Mouse (Mus musculus) kidney, postnatal 0 days (tissue): ENCODE results near the gene Gm3854. TPM values are rescaled to one million over a fixed set of nuclear protein-coding genes. Genes with fewer than 3 reads are reported as not detected.
"Not testable (repeated sequence)": the region's sequence is repeated elsewhere in the genome, so short reads cannot be mapped to it uniquely, and the experiment has no call there.

Source experiments
- ATAC-seq: fragments of 200-750 bp; cut with Nextera tagmentation; replicated peaks from 2 replicates; pipeline ENCODE4 v1.8.0; 2017; ENCODE audit warnings: low read depth, moderate number of reproducible peaks, moderate TSS enrichment, moderate library complexity; ENCODE audit not compliant: low FRiP score
- DNase-seq: peaks from one replicate; pipeline ENCODE4 v3.0.0-alpha.2; 2016; ENCODE audit warnings: low spot score
- H3K27ac ChIP-seq: fragments of 300-500 bp; sonication (generic); 2 replicates; pipeline ENCODE4 v1.5.1; 2014; ENCODE audit warnings: mild to moderate bottlenecking
- H3K27me3 ChIP-seq: fragments of 300-500 bp; sonication (generic); 2 replicates; pipeline ENCODE4 v1.6.1; 2014; ENCODE audit warnings: low read length, mixed read lengths; ENCODE audit not compliant: insufficient read depth
- H3K36me3 ChIP-seq: fragments of 300-500 bp; sonication (generic); 2 replicates; pipeline ENCODE4 v1.6.1; 2014; ENCODE audit warnings: low read length, mixed read lengths; ENCODE audit not compliant: insufficient read depth
- H3K4me1 ChIP-seq: fragments of 300-500 bp; sonication (generic); replicated peaks from 2 replicates; pipeline ENCODE4 v1.6.1; 2014; ENCODE audit warnings: antibody characterized with exemption, low read length, mixed read lengths; ENCODE audit not compliant: insufficient read depth
- H3K4me2 ChIP-seq: fragments of 300-500 bp; sonication (generic); 2 replicates; pipeline ENCODE4 v1.6.1; 2014; ENCODE audit warnings: mild to moderate bottlenecking, low read length, moderate library complexity, mixed read lengths
- H3K4me3 ChIP-seq: fragments of 300-500 bp; sonication (generic); replicated peaks from 2 replicates; pipeline ENCODE4 v1.5.1; 2014; ENCODE audit warnings: low read depth, low read length
- H3K9ac ChIP-seq: fragments of 300-500 bp; sonication (generic); 2 replicates; pipeline ENCODE4 v1.6.1; 2014; ENCODE audit warnings: low read depth, low read length
- H3K9me3 ChIP-seq: fragments of 300-500 bp; sonication (generic); replicated peaks from 2 replicates; pipeline ENCODE4 v1.6.1; 2016; ENCODE audit warnings: low read length, inconsistent platforms, mixed read lengths
- CTCF ChIP-seq: IDR thresholded peaks from 2 replicates; pipeline ENCODE4 v1.5.1; 2016; ENCODE audit warnings: antibody characterized with exemption, low read depth, mild to moderate bottlenecking, moderate library complexity
- WGBS: fragments of 180-500 bp; shearing (Covaris S2); extraction: QIAGEN DNeasy Blood & Tissue Kit; methylation state at CpG from one replicate; pipeline ENCODE4 v1.1.7; 2014; 5-methylcytosine and 5-hydroxymethylcytosine counted together
- polyA plus RNA-seq: library from polyadenylated mRNA; unstranded; fragments of >200 nt; fragmentation: Nextera tagmentation; extraction: Ambion mirVana; gene quantifications from 2 replicates; pipeline ENCODE4 v1.2.1, GENCODE M21; 2015

Gm3854 gene
- 0.39 and 0.64 TPM in 2 replicates for polyA plus RNA-seq

DNA sequence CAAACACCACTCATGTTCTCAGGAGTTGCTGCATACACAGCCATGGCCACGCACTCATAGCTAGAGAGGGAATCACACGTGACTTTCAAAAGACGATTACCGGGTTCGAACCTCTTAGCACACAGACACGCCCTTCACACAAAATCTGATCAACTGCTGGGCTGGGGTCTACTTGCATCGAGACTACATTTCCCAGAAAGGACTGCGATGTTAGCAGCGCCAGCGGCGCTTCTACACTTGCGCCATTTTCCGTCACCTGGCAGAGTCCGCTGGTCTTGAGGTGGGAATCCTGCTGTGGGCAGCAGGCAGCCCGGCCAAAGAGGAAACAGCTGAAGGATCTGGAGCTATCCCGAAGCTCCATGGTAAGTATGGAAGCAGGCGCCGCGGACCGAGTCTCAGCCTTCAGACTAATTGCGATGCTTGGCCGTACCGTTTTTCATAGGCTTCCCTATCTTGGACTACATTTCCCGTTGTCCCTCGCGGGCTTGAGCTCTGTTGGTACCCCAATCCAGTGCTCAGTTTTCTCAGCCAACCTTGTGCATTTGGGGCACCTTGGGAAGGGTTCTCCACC is at the start of gene Gm3854:
Gene Gm3854, plus strand, starts transcription at position 259 of the 571 bp plus-strand sequence.
- H3K27me3 ChIP-seq: no peaks in the 10 kb centered on the region
- DNase-seq: peak; percentile 69
- H3K4me1 ChIP-seq: no peaks in the 10 kb centered on the region
- H3K4me3 ChIP-seq: peak within 1 kb of the TSS; percentile 64
- no peak for TF ChIP-seq CTCF
- WGBS: under 1% methylated on average over 26 of the region's 26 CpGs
- ATAC-seq: peak; percentile 79
- H3K9me3 ChIP-seq: no peaks in the 10 kb centered on the region
- H3K36me3 ChIP-seq: no peaks in the 10 kb centered on the region
- H3K27ac ChIP-seq: no peak within 1 kb of the TSS
- H3K9ac ChIP-seq: peak within 1 kb of the TSS; percentile 57
- peak within 1 kb of the TSS; percentile 64 for H3K4me2 ChIP-seq

DNA sequence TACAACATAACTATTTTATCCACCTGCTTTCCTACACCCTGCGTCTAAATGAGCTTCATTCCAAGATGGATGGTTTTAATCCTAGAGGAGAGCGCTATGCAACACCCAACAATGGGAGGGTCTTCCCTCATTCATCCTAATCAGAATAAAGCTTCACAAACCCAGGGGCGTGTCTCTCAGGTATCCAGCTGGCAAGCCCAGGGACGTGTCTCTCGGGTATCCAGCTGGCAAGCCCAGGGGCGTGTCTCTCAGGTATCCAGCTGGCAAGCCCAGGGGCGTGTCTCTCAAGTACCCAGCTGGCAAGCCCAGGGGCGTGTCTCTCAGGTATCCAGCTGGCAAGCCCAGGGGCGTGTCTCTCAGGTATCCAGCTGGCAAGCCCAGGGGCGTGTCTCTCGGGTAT is 42.8 kb upstream of the Gm3854 start:
- not testable (repeated sequence) for H3K9ac ChIP-seq, ATAC-seq, H3K4me2 ChIP-seq, H3K9me3 ChIP-seq, H3K4me1 ChIP-seq, H3K4me3 ChIP-seq, H3K36me3 ChIP-seq, H3K27ac ChIP-seq, DNase-seq, H3K27me3 ChIP-seq
- 79% methylated on average over 11 of the region's 11 CpGs for WGBS

DNA sequence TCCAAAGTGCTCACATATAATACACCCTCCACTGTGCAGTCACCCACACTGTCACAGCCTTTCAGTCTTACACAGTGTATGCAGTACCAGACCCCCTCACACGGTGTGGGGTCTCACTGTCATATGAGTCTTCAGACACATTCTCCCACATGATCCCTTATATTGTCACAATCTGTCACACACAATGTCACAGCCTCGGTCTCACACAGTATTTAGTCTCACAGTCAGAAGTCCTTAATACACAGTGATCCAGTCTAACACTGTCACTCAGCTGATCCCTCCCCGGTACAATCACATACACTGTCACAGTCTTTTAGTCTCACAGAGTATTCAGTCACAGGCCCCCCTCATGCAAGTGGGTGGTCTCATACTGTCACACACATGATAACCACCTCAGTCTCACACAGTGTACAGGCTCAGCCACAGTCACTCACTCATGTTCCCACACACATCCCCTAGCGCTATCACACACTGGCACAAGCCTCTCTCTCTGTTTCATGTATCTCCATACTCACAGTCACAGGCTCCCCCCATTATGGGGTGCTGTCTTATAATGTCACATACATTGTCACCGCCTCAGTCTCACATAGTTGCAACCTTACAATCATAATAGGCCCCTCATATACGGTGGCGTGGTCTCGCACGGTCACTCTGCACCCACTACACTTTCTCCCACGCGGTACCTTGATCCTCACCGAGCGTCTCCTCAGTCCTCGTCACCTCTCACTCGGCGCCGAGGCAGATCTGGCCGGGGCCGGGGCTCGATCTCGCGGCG is 12.9 kb upstream of the Gm3854 start:
- Histone ChIP-seq H3K4me2 (peak overlapping the region; percentile 69), H3K27me3 (no peaks in the 10 kb centered on the region), H3K4me1 (no peaks in the 10 kb centered on the region), H3K9me3 (no peaks in the 10 kb centered on the region), H3K27ac (peak overlapping the region; percentile 68), H3K9ac (peak overlapping the region; percentile 76), H3K4me3 (peak overlapping the region; percentile 51), H3K36me3 (no peaks in the 10 kb centered on the region)
- no peak for TF ChIP-seq CTCF
- WGBS: 14% methylated on average over 23 of the region's 23 CpGs
- peak; percentile 66 for ATAC-seq
- peak; percentile 8 for DNase-seq

DNA sequence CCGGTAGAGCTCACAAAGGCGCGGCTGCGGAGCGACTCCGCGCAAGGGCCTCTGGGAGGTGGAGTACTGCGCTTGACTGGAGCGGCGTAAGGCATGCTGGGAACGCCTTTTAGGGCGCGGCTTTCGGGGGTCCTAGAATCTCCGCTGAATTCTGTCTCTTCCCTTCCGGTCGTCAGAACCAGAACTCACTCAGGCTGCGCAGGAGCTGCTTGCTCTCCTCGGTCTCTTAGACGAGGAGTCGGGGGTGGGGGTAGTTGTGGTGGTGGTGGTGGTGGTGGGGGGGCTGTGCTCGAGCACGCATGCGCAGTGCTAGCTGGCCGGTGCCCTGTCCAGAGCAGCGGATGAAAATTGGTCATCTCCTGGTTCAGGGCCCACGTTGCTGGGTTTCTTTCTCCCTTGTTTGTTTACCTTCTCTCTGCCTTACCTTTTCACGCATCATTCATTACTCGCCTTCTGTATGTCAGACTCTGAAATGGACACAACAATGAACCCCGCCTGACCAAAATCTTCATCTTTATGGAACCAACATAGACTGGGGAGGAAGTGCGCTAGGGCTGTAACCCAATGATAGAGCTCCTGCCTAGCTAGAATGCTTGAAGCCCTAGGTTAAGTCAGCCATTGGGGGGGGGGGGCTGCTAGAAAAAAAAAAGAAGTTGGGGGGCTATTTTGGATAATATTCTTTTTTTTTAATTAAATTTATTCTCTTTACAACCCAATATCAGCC is 12.2 kb upstream of the Gm3854 start, which contains the start of gene Zfp583:
Gene Zfp583, minus strand, starts transcription at position 53 of the 724 bp plus-strand sequence.
- no peak for TF ChIP-seq CTCF
- Histone ChIP-seq H3K36me3 (no peaks in the 10 kb centered on the region), H3K9ac (peak within 1 kb of the TSS; percentile 76), H3K9me3 (no peaks in the 10 kb centered on the region), H3K4me3 (peak within 1 kb of the TSS; percentile 51), H3K4me2 (peak within 1 kb of the TSS; percentile 69), H3K4me1 (no peaks in the 10 kb centered on the region), H3K27me3 (no peaks in the 10 kb centered on the region), H3K27ac (peak within 1 kb of the TSS; percentile 68)
- peak; percentile 94 for DNase-seq
- 6% methylated on average over 31 of the region's 31 CpGs for WGBS
- ATAC-seq: peak; percentile 94

DNA sequence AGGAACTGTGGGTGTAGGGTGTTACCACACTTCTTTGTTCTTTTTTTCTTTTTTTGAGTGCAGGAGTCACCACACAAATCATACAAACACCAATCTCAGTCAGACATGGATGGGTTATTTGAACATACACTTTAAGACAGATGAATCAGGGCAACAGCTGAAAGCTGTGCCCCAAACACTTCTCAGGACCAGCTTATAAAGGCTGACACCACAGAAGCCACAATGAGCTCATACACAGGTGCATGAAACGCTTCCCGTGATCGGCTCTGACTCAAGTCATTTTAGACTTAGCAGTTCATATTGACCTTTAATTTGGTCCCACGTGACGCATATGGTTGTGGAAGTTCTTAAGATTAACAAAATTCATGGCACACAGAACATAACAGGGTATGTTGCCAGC is 3.7 kb upstream of the Gm3854 start:
- H3K27ac ChIP-seq: no peak overlapping the region
- no peaks in the 10 kb centered on the region for H3K9me3 ChIP-seq
- H3K36me3 ChIP-seq: no peaks in the 10 kb centered on the region
- H3K4me3 ChIP-seq: no peak overlapping the region
- no peaks in the 10 kb centered on the region for H3K27me3 ChIP-seq
- no peak overlapping the region for H3K9ac ChIP-seq
- TF ChIP-seq CTCF: no peak
- ATAC-seq (no peak), DNase-seq (no peak)
- H3K4me1 ChIP-seq: no peaks in the 10 kb centered on the region
- 80% methylated on average over 5 of the region's 5 CpGs for WGBS
- no peak overlapping the region for H3K4me2 ChIP-seq

DNA sequence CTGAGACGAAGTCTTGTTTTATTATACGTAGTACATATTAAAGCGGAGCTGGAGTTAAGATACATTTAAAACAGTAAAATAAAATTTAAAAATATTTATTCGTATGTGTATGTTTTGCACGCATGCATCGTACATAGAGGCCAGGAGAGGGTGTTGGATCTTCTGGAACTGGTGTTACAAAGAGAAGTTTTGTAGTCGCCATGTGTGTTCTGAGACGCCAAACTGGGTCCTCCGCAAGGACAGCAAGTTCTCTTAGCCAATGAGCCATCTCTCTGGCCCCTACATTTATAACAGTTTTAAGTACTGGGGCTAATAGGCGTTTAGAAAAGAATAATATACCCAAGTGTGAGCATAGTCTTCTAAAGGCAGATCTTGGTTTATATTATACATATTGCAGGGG is 565 bp downstream of the Gm3854 start:
- 30% methylated on average over 10 of the region's 10 CpGs for WGBS
- DNase-seq: no peak
- peak overlapping the region; percentile 57 for H3K9ac ChIP-seq

More for the DNA sequence above, 565 bp downstream of the Gm3854 start:
- ATAC-seq: no peak
- Histone ChIP-seq H3K4me3 (peak overlapping the region; percentile 64), H3K36me3 (no peaks in the 10 kb centered on the region), H3K4me2 (peak overlapping the region; percentile 64), H3K27ac (no peak overlapping the region), H3K9me3 (no peaks in the 10 kb centered on the region), H3K27me3 (no peaks in the 10 kb centered on the region), H3K4me1 (no peaks in the 10 kb centered on the region)
- TF ChIP-seq CTCF: no peak
